Mouse (Mus musculus) hindbrain, embryonic 10.5 days (tissue): Measurements from ENCODE around the gene Acyp1. TPM values are rescaled to one million over a fixed set of nuclear protein-coding genes. Genes with fewer than 3 reads are reported as not detected.
A peak's percentile ranks its signal among the peaks of the same experiment; 100 is the strongest.
"Not testable (repeated sequence)": the region's sequence is repeated elsewhere in the genome, so short reads cannot be mapped to it uniquely, and the experiment has no call there.

Source experiments
- DNase-seq: peaks from one replicate; pipeline ENCODE4 v3.0.0-alpha.2; 2017; ENCODE audit warnings: low spot score
- H3K27ac ChIP-seq: fragments of 300-500 bp; sonication (generic); 2 replicates; pipeline ENCODE4 v1.5.1; 2016; ENCODE audit warnings: mild to moderate bottlenecking, moderate library complexity
- H3K27me3 ChIP-seq: fragments of 300-500 bp; sonication (generic); 2 replicates; pipeline ENCODE4 v1.6.1; 2016; ENCODE audit warnings: mild to moderate bottlenecking; ENCODE audit not compliant: poor library complexity, insufficient read depth, severe bottlenecking
- H3K36me3 ChIP-seq: fragments of 300-500 bp; sonication (generic); 2 replicates; pipeline ENCODE4 v1.6.1; 2016; ENCODE audit warnings: mild to moderate bottlenecking, moderate library complexity
- H3K4me1 ChIP-seq: fragments of 300-500 bp; sonication (generic); replicated peaks from 2 replicates; pipeline ENCODE4 v1.6.1; 2016; ENCODE audit warnings: mild to moderate bottlenecking
- H3K4me3 ChIP-seq: fragments of 300-500 bp; sonication (generic); 2 replicates; pipeline ENCODE4 v1.5.1; 2016; ENCODE audit warnings: mild to moderate bottlenecking, moderate library complexity
- H3K9me3 ChIP-seq: fragments of 300-500 bp; sonication (generic); 2 replicates; pipeline ENCODE4 v1.6.1; 2016; ENCODE audit warnings: mild to moderate bottlenecking, moderate library complexity
- WGBS: fragments of 180-500 bp; shearing (Covaris S2); methylation state at CpG from one replicate; pipeline ENCODE4 v1.1.7; 2016; 5-methylcytosine and 5-hydroxymethylcytosine counted together
- polyA plus RNA-seq: library from polyadenylated mRNA; unstranded; fragments of >200 nt; fragmentation: Nextera tagmentation; extraction: Ambion mirVana; gene quantifications from 2 replicates; pipeline ENCODE4 v1.2.1, GENCODE M21; 2016

Acyp1 gene
- polyA plus RNA-seq, 1 experiment from 2014 or later = 75.5 TPM

- H3K36me3 ChIP-seq = peaks cover 11% of the 10 kb centered on the region; the same call in 1 of the 2 replicates
Measured at GRCm38 (mm10) chr12:85292906-85293305, 4.7 kb upstream of the Acyp1 start.

DNA sequence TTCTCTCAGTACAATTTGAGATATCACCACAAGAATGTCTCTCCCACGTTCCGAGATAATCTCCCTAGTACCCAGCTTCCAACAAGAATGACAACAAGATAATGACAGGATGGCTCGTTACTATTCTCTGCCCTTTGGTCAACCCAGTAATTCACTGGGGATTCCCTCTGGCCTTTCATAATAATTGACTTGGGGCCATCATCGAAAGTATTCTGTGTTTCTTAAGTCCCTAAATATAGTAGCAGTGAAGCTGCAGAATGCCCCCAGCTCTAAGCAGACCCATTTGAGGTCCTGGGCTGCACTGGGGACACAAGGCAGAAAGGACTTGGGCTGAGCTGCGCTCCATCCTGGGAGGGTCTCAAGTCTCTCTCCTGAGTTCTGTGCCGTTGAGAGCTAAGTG lies 4.0 kb upstream of the Acyp1 start:
- no peak for DNase-seq
- H3K27ac ChIP-seq = no peak overlapping the region
- peaks cover 21% of the 10 kb centered on the region for H3K27me3 ChIP-seq
- H3K9me3 ChIP-seq = peaks cover 9% of the 10 kb centered on the region; the same call in 1 of the 2 replicates
- peaks cover 17% of the 10 kb centered on the region for H3K4me1 ChIP-seq
- H3K4me3 ChIP-seq = no peak overlapping the region
- H3K36me3 ChIP-seq = peaks cover 8% of the 10 kb centered on the region; the same call in 1 of the 2 replicates
- 81% methylated on average over 6 of the region's 6 CpGs for WGBS

More at GRCm38 (mm10) chr12:85292906-85293305, 4.7 kb upstream of the Acyp1 start:
- peaks cover 21% of the 10 kb centered on the region for H3K27me3 ChIP-seq
- H3K9me3 ChIP-seq = peaks cover 9% of the 10 kb centered on the region; the same call in 1 of the 2 replicates
- H3K4me3 ChIP-seq = no peak overlapping the region
- no peak overlapping the region for H3K27ac ChIP-seq
- peaks cover 14% of the 10 kb centered on the region for H3K4me1 ChIP-seq
- no peak for DNase-seq

GRCm38 (mm10) chr12:85291541-85291940 lies 3.3 kb upstream of the Acyp1 start:
- H3K27me3 ChIP-seq = peaks cover 21% of the 10 kb centered on the region
- no peak overlapping the region for H3K4me3 ChIP-seq
- no peak for DNase-seq
- peaks cover 17% of the 10 kb centered on the region for H3K4me1 ChIP-seq
- H3K27ac ChIP-seq = no peak overlapping the region
- peaks cover 2% of the 10 kb centered on the region; the same call in 1 of the 2 replicates for H3K36me3 ChIP-seq
- H3K9me3 ChIP-seq = peaks cover 9% of the 10 kb centered on the region; the same call in 1 of the 2 replicates

- Histone ChIP-seq H3K27me3 (peaks cover 21% of the 10 kb centered on the region), H3K4me3 (no peak overlapping the region), H3K4me1 (peaks cover 17% of the 10 kb centered on the region), H3K9me3 (peaks cover 9% of the 10 kb centered on the region; the same call in 1 of the 2 replicates), H3K27ac (no peak overlapping the region), H3K36me3 (no peaks in the 10 kb centered on the region)
- 80% methylated on average over 10 of the region's 10 CpGs for WGBS
- DNase-seq = no peak
Measured at GRCm38 (mm10) chr12:85290633-85291032, 2.4 kb upstream of the Acyp1 start.

GRCm38 (mm10) chr12:85289157-85290000 lies 1.1 kb upstream of the Acyp1 start:
- Histone ChIP-seq H3K4me3 (peak overlapping the region; percentile 66), H3K9me3 (peaks cover 6% of the 10 kb centered on the region; the same call in 1 of the 2 replicates), H3K36me3 (no peaks in the 10 kb centered on the region), H3K27ac (peak overlapping the region; percentile 83), H3K27me3 (peaks cover 21% of the 10 kb centered on the region), H3K4me1 (peaks cover 17% of the 10 kb centered on the region)
- 66% methylated on average over 24 of the region's 24 CpGs for WGBS
- DNase-seq = no peak

DNA sequence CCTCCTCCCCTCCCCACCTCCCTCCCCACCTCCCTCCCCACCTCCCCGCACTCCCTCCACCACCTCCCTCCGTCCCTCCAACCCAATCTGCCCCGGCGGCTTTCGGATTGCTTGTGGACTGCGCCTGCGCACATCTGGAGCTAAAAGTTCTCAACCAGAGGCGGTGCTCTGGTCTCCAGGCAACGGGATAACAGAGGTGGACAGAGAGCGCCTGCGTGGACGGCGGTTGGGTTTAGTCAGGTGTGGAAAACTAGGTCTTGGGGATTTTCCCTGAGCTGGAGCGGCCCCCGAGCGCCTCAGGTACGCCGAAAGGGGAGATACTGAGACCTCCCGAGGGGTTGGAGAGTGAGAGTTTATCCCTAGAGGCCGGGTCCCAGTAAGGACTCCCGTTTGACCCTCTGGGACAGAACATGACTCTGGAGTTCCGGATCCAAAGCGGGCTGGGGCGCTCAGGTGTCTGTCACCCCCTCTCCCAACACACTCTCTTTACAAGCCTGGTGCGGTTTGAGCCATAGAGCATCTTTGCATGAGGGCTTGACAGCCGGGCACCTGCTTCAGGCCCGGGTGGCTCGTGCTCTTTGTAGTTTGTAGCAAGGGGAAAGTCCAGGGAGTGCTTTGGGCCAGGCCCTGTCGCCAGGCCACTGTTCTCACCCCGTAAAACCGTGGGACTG lies 383 bp upstream of the Acyp1 start, which contains the start of gene Zc2hc1c:
TSS of gene Zc2hc1c (plus strand) at position 106 of the 671 bp plus-strand sequence.
- H3K27me3 ChIP-seq = peaks cover 21% of the 10 kb centered on the region
- WGBS = 2% methylated on average over 31 of the region's 31 CpGs
- peak within 1 kb of the TSS; percentile 83 for H3K27ac ChIP-seq

GRCm38 (mm10) chr12:85286941-85287340 lies 1.3 kb downstream of the Acyp1 start:
- Histone ChIP-seq H3K4me1 (peaks cover 17% of the 10 kb centered on the region), H3K27me3 (peaks cover 21% of the 10 kb centered on the region), H3K9me3 (no peaks in the 10 kb centered on the region), H3K4me3 (no peak overlapping the region), H3K36me3 (no peaks in the 10 kb centered on the region), H3K27ac (no peak overlapping the region)
- 32% methylated on average over 3 of the region's 5 CpGs for WGBS
- peak; percentile 28 for DNase-seq

More for the DNA sequence above, 383 bp upstream of the Acyp1 start, which contains the start of gene Zc2hc1c:
- H3K9me3 ChIP-seq = no peaks in the 10 kb centered on the region
- DNase-seq = peak; percentile 93
- H3K4me3 ChIP-seq = peak within 1 kb of the TSS; percentile 66
- no peaks in the 10 kb centered on the region for H3K36me3 ChIP-seq
- peaks cover 17% of the 10 kb centered on the region for H3K4me1 ChIP-seq

- DNase-seq = no peak
- WGBS = 90% methylated on average over 4 of the region's 4 CpGs
Measured at GRCm38 (mm10) chr12:85284996-85285395, 3.2 kb downstream of the Acyp1 start.

GRCm38 (mm10) chr12:85284331-85284730 lies 3.9 kb downstream of the Acyp1 start:
- H3K4me1 ChIP-seq = peaks cover 24% of the 10 kb centered on the region
- no peak overlapping the region for H3K4me3 ChIP-seq
- WGBS = 71% methylated on average over 8 of the region's 8 CpGs
- H3K36me3 ChIP-seq = no peaks in the 10 kb centered on the region
- H3K9me3 ChIP-seq = no peaks in the 10 kb centered on the region
- DNase-seq = no peak
- H3K27me3 ChIP-seq = peaks cover 6% of the 10 kb centered on the region; the same call in 1 of the 2 replicates
- H3K27ac ChIP-seq = no peak overlapping the region

More at GRCm38 (mm10) chr12:85284996-85285395, 3.2 kb downstream of the Acyp1 start:
- Histone ChIP-seq H3K27me3 (peaks cover 12% of the 10 kb centered on the region), H3K4me1 (peaks cover 18% of the 10 kb centered on the region), H3K4me3 (no peak overlapping the region), H3K9me3 (no peaks in the 10 kb centered on the region), H3K27ac (no peak overlapping the region), H3K36me3 (no peaks in the 10 kb centered on the region)

GRCm38 (mm10) chr12:85281756-85282155 lies 6.5 kb downstream of the Acyp1 start:
- not testable (repeated sequence) for DNase-seq, H3K9me3 ChIP-seq, H3K27ac ChIP-seq, H3K27me3 ChIP-seq, H3K36me3 ChIP-seq, H3K4me3 ChIP-seq
- WGBS = 87% methylated on average over 2 of the region's 4 CpGs
- H3K4me1 ChIP-seq = peaks cover 12% of the 10 kb centered on the region

DNA sequence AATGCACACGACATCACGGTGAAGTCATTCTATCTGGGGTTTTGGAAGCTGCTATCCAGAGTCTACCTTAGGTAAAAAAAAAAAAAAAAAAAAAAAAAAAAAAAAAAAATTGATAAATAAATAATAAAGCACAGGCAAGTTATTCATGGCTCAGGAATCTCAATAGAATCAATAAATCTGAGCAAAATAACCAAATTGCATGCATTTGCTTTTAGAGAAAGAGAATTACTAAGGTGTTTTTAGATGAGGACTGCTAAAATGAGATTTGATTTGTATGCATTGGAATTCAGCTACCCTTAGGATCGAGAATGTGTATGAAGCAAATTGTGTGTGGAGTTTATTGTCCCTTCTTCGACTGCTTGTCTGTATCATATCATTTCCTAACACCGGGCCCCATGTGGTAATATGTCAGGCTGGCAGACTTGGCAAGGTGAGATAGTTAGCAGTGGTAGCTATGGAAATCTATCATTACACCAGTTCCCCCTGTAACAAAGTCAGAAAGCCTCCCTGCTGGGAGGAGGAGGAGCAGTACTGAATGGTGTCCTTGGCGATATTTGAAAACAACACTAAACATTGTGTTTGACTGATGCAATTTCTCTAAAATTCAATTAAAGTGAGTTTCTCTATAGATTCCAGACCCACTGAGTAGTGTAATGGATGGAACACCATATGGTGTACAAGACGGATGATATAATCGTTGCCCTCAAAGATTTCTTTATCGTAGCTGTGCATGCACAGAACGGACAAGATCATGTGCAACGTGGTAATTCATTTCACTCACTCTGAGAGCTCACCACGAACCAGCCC lies 7.2 kb downstream of the Acyp1 start:
- WGBS = 69% methylated on average over 12 of the region's 12 CpGs
- DNase-seq = no peak
- Histone ChIP-seq H3K4me3 (peak overlapping the region; percentile 82), H3K4me1 (peaks cover 12% of the 10 kb centered on the region), H3K36me3 (0 out of 2 replicates have a peak, but pooled peaks cover 4% of the 10 kb centered on the region), H3K27me3 (no peaks in the 10 kb centered on the region), H3K9me3 (no peaks in the 10 kb centered on the region), H3K27ac (no peak overlapping the region)

DNA sequence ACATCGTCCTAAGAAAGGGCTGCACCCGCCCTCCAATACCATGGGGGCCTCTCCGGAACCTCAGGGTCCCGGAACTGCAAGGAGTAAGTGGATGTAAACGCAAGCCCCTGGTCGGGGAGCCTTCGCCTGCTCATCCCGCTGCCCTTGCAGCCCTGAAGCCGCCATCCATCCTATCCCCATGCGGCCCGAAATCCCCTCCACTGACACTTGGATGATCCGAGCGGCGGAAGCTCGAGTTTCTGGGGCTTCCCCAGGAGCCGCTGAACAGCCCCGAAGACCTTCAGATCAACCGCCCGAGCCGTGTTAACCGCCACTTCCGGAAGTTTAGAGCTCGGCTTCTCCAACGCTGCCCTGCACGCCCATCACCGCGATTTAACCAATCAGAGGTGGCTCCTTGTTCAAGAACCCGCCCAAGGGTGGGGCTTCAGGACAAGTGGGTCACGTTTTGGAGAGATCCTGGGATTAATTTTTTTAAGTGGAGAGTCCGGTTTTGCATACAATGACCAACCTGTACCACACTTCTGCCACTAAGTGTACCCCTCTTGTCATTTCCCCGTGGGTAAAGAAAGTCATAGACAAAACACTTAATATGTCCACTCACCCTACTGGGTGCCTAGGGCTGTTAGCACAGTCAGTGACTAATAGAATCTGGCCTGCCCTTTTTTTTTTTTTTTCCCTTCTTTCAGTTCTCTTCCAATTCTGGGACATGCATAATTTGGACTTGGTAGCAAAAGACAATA lies 8.0 kb downstream of the Acyp1 start:
- WGBS = under 1% methylated on average over 31 of the region's 31 CpGs
- no peaks in the 10 kb centered on the region for H3K9me3 ChIP-seq
- H3K4me3 ChIP-seq = peak overlapping the region; percentile 82
- H3K36me3 ChIP-seq = peaks cover 10% of the 10 kb centered on the region
- H3K4me1 ChIP-seq = peaks cover 12% of the 10 kb centered on the region
- peak; percentile 96 for DNase-seq
- no peaks in the 10 kb centered on the region for H3K27me3 ChIP-seq
- H3K27ac ChIP-seq = peak overlapping the region; percentile 94
